15 mouse cellular contexts compared by ENCODE assay signal in genomic region chr13:48780345-48781010, GRCm38 (mm10).
DNase-seq lines count a peak whose midpoint lies in the region; ATAC-seq and TF ChIP-seq lines count a peak whose summit lies in the region.
"Had no signal": no experiment of that assay in that cellular context is flagged by ENCODE, and none has a peak within 500 bp of the region (broad histone marks: within the 10 kb centered on the region; RNA-seq: fewer than 3 reads in every experiment).

No protein-coding gene starts in this region.

- H3K27ac ChIP-seq in forebrain, embryonic 10.5 days: peak overlapping the region; percentile 26; the same call in 1 of the 2 replicates
- H3K27ac ChIP-seq in forebrain, postnatal 0 days (ENCODE audit: low read depth, low read length): no peak overlapping the region
- H3K27ac ChIP-seq in embryonic facial prominence, embryonic 11.5 days (replicated peaks; ENCODE audit: low read depth, low read length): peak overlapping the region; percentile 59; the same call in 1 of the 2 replicates
- 0 out of 2 replicates have a peak overlapping the region, but pooled peaks have one; percentile 24 for H3K27ac ChIP-seq in limb, embryonic 12.5 days
- H3K27ac ChIP-seq: hindbrain, embryonic 15.5 days had no signal

- TF ChIP-seq CTCF in forebrain, postnatal 0 days (IDR thresholded peaks at IDR 0.05; ENCODE audit: low read depth): no peak

- H3K9me3 ChIP-seq in forebrain, embryonic 10.5 days: no peaks in the 10 kb centered on the region
- H3K9me3 ChIP-seq in forebrain, postnatal 0 days (ENCODE audit: low read length): no peaks in the 10 kb centered on the region
- H3K9me3 ChIP-seq in embryonic facial prominence, embryonic 11.5 days (replicated peaks; ENCODE audit: control insufficient read depth, low read length): no peaks in the 10 kb centered on the region
- no peaks in the 10 kb centered on the region for H3K9me3 ChIP-seq in limb, embryonic 12.5 days
- H3K9me3 ChIP-seq: hindbrain, embryonic 15.5 days; kidney, embryonic 15.5 days had no signal

- no peak for DNase-seq in forebrain, embryonic 10.5 days (ENCODE audit: extremely low spot score, low spot score)
- no peak for DNase-seq in forebrain, postnatal 0 days
- DNase-seq in kidney, postnatal 4 days: peak; percentile 20 to 38
- DNase-seq in kidney, adult 9 months: no peak
- DNase-seq in embryonic facial prominence, embryonic 11.5 days (ENCODE audit: low spot score): no peak
- DNase-seq in urinary bladder, postnatal 10 days (ENCODE audit: low spot score): no peak
- no peak for DNase-seq in left cerebral cortex, postnatal 14 days (ENCODE audit: low spot score in 2 of 2)
- DNase-seq: layer of hippocampus, adult 9-11 months; right cerebral cortex, postnatal 25 days; thymus, postnatal 25 days had no signal

- H3K4me2 ChIP-seq in forebrain, postnatal 0 days (ENCODE audit: low read depth): no peak overlapping the region
- H3K4me2 ChIP-seq in embryonic facial prominence, embryonic 11.5 days (ENCODE audit: low read depth, low read length): no peak overlapping the region
- H3K4me2 ChIP-seq in limb, embryonic 12.5 days: peak overlapping the region; percentile 23
- H3K4me2 ChIP-seq: hindbrain, embryonic 15.5 days had no signal

- H3K4me1 ChIP-seq in forebrain, embryonic 10.5 days: peaks cover 33% of the 10 kb centered on the region
- H3K4me1 ChIP-seq in forebrain, postnatal 0 days (ENCODE audit: insufficient read depth): no peaks in the 10 kb centered on the region
- peaks cover 16% of the 10 kb centered on the region for H3K4me1 ChIP-seq in embryonic facial prominence, embryonic 11.5 days (ENCODE audit: control insufficient read depth, insufficient read depth, low read length)
- peaks cover 32% of the 10 kb centered on the region for H3K4me1 ChIP-seq in limb, embryonic 12.5 days (replicated peaks)

- intact Hi-C loops in left cerebral cortex, postnatal 14 days (cut with DNase I): no loop called here

- peaks cover 28% of the 10 kb centered on the region for H3K27me3 ChIP-seq in forebrain, embryonic 10.5 days (ENCODE audit: poor library complexity, severe bottlenecking)
- H3K27me3 ChIP-seq in forebrain, postnatal 0 days (ENCODE audit: insufficient read depth, low read length): no peaks in the 10 kb centered on the region
- H3K27me3 ChIP-seq in embryonic facial prominence, embryonic 11.5 days (ENCODE audit: control insufficient read depth, insufficient read depth, low read length): no peaks in the 10 kb centered on the region; the same call in 1 of the 2 replicates
- H3K27me3 ChIP-seq in limb, embryonic 12.5 days: peaks cover 4% of the 10 kb centered on the region
- H3K27me3 ChIP-seq: hindbrain, embryonic 15.5 days had no signal

- WGBS in forebrain, embryonic 10.5 days: 53% methylated on average over 9 of the region's 9 CpGs
- 76% methylated on average over 9 of the region's 9 CpGs for WGBS in forebrain, postnatal 0 days
- WGBS in embryonic facial prominence, embryonic 11.5 days: 26% methylated on average over 9 of the region's 9 CpGs
- 20% methylated on average over 9 of the region's 9 CpGs for WGBS in limb, embryonic 12.5 days

- no peaks in the 10 kb centered on the region for H3K36me3 ChIP-seq in forebrain, embryonic 10.5 days (replicated peaks)
- H3K36me3 ChIP-seq in forebrain, postnatal 0 days (ENCODE audit: insufficient read depth): no peaks in the 10 kb centered on the region
- no peaks in the 10 kb centered on the region for H3K36me3 ChIP-seq in embryonic facial prominence, embryonic 11.5 days (replicated peaks; ENCODE audit: control insufficient read depth, insufficient read depth, low read depth, low read length)
- no peaks in the 10 kb centered on the region for H3K36me3 ChIP-seq in limb, embryonic 12.5 days
- H3K36me3 ChIP-seq: hindbrain, embryonic 15.5 days; kidney, embryonic 15.5 days had no signal

- H3K4me3 ChIP-seq in forebrain, embryonic 10.5 days: no peak overlapping the region
- H3K4me3 ChIP-seq in forebrain, postnatal 0 days (ENCODE audit: low read depth, low read length): no peak overlapping the region
- H3K4me3 ChIP-seq in embryonic facial prominence, embryonic 11.5 days (ENCODE audit: low read depth, low read length): no peak overlapping the region
- no peak overlapping the region for H3K4me3 ChIP-seq in limb, embryonic 12.5 days (replicated peaks)
- H3K4me3 ChIP-seq: heart, adult 2 months; hindbrain, embryonic 15.5 days; kidney, embryonic 15.5 days had no signal

- no peak overlapping the region for H3K9ac ChIP-seq in forebrain, postnatal 0 days
- no peak overlapping the region for H3K9ac ChIP-seq in embryonic facial prominence, embryonic 11.5 days (replicated peaks; ENCODE audit: low read length)
- no peak overlapping the region for H3K9ac ChIP-seq in limb, embryonic 12.5 days (replicated peaks)
- H3K9ac ChIP-seq: hindbrain, embryonic 15.5 days; kidney, embryonic 15.5 days had no signal

- ATAC-seq in forebrain, postnatal 0 days: no peak
- ATAC-seq in embryonic facial prominence, embryonic 11.5 days (replicated peaks; ENCODE audit: insufficient number of reproducible peaks, low FRiP score, low TSS enrichment, low read depth): no peak
- no peak for ATAC-seq in limb, embryonic 12.5 days (ENCODE audit: insufficient number of reproducible peaks, insufficient read depth, low FRiP score, low TSS enrichment, low read depth)
- ATAC-seq: activated CD4-positive, CD25-positive, alpha-beta regulatory T cell, adult 4 months had no signal

Comparison
In these comparisons a context has a peak if more than half of its experiments do, and no peak if none do; other contexts are left out.
1. DNase-seq: peak in kidney, postnatal 4 days (2 of 2); none in forebrain, embryonic 10.5 days (single experiment), forebrain, postnatal 0 days (single experiment), kidney, adult 9 months (single experiment), embryonic facial prominence, embryonic 11.5 days (single experiment), urinary bladder, postnatal 10 days (single experiment) and left cerebral cortex, postnatal 14 days (0 of 2).